Comparison of ENCODE assay signal across 22 mouse cellular contexts in genomic region chr11:62161450-62161849, GRCm38 (mm10).
"Had no signal": no experiment of that assay in that cellular context is flagged by ENCODE, and none has a peak within 500 bp of the region (broad histone marks: within the 10 kb centered on the region; RNA-seq: fewer than 3 reads in every experiment).

No protein-coding gene starts in this region.

- H3K36me3 ChIP-seq: limb, embryonic 15.5 days; lung, embryonic 15.5 days; neural tube, embryonic 15.5 days had no signal

- DNase-seq: kidney, adult 11 months; kidney, adult 8-10 months; kidney, postnatal 25 days; left cerebral cortex, postnatal 4 days; liver, embryonic 13.5 days; lung, adult 18-20 months; right cerebral cortex, adult 18-20 months; right cerebral cortex, postnatal 14 days; right cerebral cortex, postnatal 4 days; thymus, postnatal 25 days had no signal

- H3K27me3 ChIP-seq: kidney, embryonic 15.5 days; limb, embryonic 12.5 days; limb, embryonic 15.5 days; liver, embryonic 13.5 days; lung, embryonic 15.5 days; megakaryocyte, embryonic 14.5 days; midbrain, embryonic 13.5 days; neural tube, embryonic 12.5 days; neural tube, embryonic 15.5 days had no signal

- H3K9me3 ChIP-seq: kidney, embryonic 15.5 days; limb, embryonic 12.5 days; limb, embryonic 15.5 days; liver, embryonic 13.5 days; lung, embryonic 15.5 days; megakaryocyte, embryonic 14.5 days; midbrain, embryonic 10.5 days; midbrain, embryonic 13.5 days; neural tube, embryonic 12.5 days; neural tube, embryonic 15.5 days had no signal

- H3K4me1 ChIP-seq: kidney, embryonic 15.5 days; limb, embryonic 15.5 days; lung, embryonic 15.5 days; neural tube, embryonic 12.5 days; neural tube, embryonic 15.5 days had no signal

- ATAC-seq: hindbrain, postnatal 0 days; inflammation-experienced regulatory T-cells, adult 6 months; midbrain, embryonic 13.5 days had no signal

- H3K4me3 ChIP-seq: kidney, embryonic 15.5 days; limb, embryonic 12.5 days; limb, embryonic 15.5 days; liver, embryonic 13.5 days; lung, embryonic 15.5 days; megakaryocyte, embryonic 14.5 days; midbrain, embryonic 10.5 days; midbrain, embryonic 13.5 days; neural tube, embryonic 12.5 days; neural tube, embryonic 15.5 days had no signal

- H3K27ac ChIP-seq: hindbrain, postnatal 0 days; kidney, embryonic 15.5 days; limb, embryonic 12.5 days; limb, embryonic 15.5 days; lung, embryonic 15.5 days; macrophage; midbrain, embryonic 10.5 days; midbrain, embryonic 13.5 days; neural tube, embryonic 12.5 days; neural tube, embryonic 15.5 days had no signal

- H3K4me2 ChIP-seq: kidney, embryonic 15.5 days; limb, embryonic 12.5 days; limb, embryonic 15.5 days; liver, embryonic 13.5 days; lung, embryonic 15.5 days; midbrain, embryonic 13.5 days; neural tube, embryonic 12.5 days; neural tube, embryonic 15.5 days had no signal

- H3K9ac ChIP-seq: kidney, embryonic 15.5 days; limb, embryonic 12.5 days; limb, embryonic 15.5 days; liver, embryonic 13.5 days; lung, embryonic 15.5 days; midbrain, embryonic 13.5 days; neural tube, embryonic 12.5 days; neural tube, embryonic 15.5 days had no signal
